Mouse (Mus musculus) gastrocnemius, adult 2 months (tissue): ENCODE results near the gene Awat1. TPM values are rescaled to one million over a fixed set of nuclear protein-coding genes. Genes with fewer than 3 reads are reported as not detected.
A peak's percentile ranks its signal among the peaks of the same experiment; 100 is the strongest.

Experiments used
- DNase-seq: peaks from one replicate; pipeline ENCODE4 v3.0.0; 2022
- H3K27ac ChIP-seq: fragments of 200-600 bp; 2 replicates; pipeline ENCODE4 v1.8.1; 2022; ENCODE audit warnings: mild to moderate bottlenecking
- H3K4me3 ChIP-seq: fragments of 200-600 bp; 2 replicates; pipeline ENCODE4 v1.8.1; 2022; ENCODE audit warnings: mild to moderate bottlenecking, moderate library complexity
- CTCF ChIP-seq: fragments of 200-600 bp; IDR thresholded peaks from 2 replicates; pipeline ENCODE4 v1.8.1; 2022; ENCODE audit warnings: antibody characterized with exemption, mild to moderate bottlenecking, moderate library complexity
- intact Hi-C: fragments of 180-260 bp; cut with DNase I; formaldehyde crosslinking; loops from one replicate; pipeline ENCODE4 v1.15.1; 2025
- long read RNA-seq, 2 experiments: library from polyadenylated mRNA; stranded (forward); transcript quantifications; one replicate each; pipeline ENCODE4 v2.0.0; 2021
- total RNA-seq, 2 experiments: library from RNA; stranded (reverse); gene quantifications; 2 replicates each; pipeline ENCODE4 v1.2.3; 2021

Awat1 gene
- total RNA-seq, result not detected
- long read RNA-seq, experiment 1, result 0 reads
- long read RNA-seq, experiment 2, result 0 reads

DNA sequence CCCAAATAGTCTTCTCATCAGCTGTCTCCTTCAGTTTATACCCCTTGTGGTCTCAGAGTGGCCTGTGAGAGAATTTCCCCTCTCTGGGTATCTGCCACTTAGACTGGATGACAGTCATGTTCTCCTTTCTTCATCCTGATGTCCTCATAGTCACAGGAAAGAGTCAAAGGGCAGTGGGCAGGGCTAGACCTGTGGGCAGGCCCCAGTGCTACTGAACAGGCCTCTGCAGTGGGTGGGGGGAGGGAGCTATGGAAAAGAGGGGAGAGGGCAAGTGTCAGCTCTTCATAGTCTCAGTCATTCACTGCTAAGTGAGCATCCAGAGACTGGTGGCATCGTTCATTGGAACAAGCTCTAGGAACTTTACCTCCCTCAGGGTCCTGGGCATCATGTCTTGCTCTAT, at the start of gene Awat1:
Gene Awat1, plus strand, starts transcription at position 301 of the 400 bp plus-strand sequence.
- H3K27ac ChIP-seq, result no peak within 1 kb of the TSS
- TF ChIP-seq CTCF, result no peak
- no peak within 1 kb of the TSS for H3K4me3 ChIP-seq
- intact Hi-C loops, result no loop called here
- DNase-seq, result no peak

- Histone ChIP-seq H3K4me3 (no peak within 1 kb of the TSS), H3K27ac (no peak within 1 kb of the TSS)
- intact Hi-C loops, result no loop called here
- DNase-seq, result no peak
- no peak for TF ChIP-seq CTCF
Observed at GRCm38 (mm10) chrX:100524471-100524870, 47.6 kb upstream of the Awat1 start, which contains the start of gene Dgat2l6. TSS of gene Dgat2l6 (plus strand) at chrX:100524838.

DNA sequence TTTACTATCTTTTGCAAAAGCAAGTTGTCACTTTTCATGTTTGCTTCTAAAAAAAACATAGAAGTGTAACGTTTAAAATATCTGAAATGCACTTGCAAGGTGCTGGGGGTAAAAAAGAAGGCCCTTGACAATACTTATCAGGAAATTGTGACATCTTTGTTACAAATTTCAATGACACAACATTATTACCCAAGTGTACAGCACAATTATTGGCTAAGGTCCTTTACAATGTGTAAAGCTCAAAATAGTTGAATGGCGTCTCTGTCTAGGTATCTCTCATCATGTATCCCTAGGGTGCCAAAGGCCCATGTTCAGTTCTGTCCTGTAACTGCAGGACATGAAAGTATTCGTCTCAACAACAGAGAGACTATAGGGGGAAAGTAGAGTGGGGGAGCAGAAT, 16.0 kb upstream of the Awat1 start:
- no peak for TF ChIP-seq CTCF
- Histone ChIP-seq H3K27ac (no peak overlapping the region), H3K4me3 (no peak overlapping the region)
- DNase-seq, result no peak
- intact Hi-C loops, result no loop called here

DNA sequence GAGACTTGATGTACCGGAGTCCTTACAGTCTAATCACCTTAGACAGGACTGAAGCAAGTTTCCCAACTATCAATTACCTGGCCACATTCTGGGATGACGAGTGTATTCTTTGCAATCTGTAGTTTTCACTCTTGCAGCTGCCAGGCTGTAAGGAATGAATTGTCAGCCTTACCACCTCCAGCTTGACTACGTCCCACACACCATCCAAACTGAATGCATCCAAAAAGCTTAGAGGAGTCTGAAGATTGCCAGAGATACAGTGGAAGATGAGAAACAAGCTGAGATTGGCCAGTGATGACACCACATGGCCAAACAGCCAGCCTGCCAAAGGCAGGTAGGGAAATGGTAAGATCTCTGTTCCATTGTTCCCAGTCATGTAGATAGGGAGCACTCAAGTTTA, 6.4 kb upstream of the Awat1 start:
- H3K27ac ChIP-seq, result no peak overlapping the region
- H3K4me3 ChIP-seq, result no peak overlapping the region
- intact Hi-C loops, result no loop called here
- no peak for TF ChIP-seq CTCF
- DNase-seq, result no peak

DNA sequence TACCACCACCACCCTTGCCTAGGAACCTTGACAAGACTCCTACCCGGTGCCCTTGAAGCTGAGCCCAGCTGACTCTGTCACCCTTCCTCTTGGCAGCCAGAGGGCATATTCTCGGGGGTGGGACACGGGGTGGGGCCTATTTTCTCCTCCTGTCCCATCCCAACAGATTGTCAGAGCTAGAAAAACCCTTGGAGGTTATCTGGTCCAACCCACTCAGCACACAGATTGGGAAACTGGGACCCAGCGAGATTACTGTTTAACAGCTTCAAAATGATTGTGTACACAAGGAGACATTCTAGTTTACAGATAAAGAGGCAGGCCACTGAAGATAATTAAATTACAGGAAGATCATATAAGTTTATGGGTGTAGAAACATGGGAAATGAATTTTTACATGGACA, 22.7 kb downstream of the Awat1 start, which contains the start of gene P2ry4:
Gene P2ry4, minus strand, starts transcription at position 79 of the 400 bp plus-strand sequence.
- Histone ChIP-seq H3K27ac (no peak within 1 kb of the TSS), H3K4me3 (no peak within 1 kb of the TSS)
- no peak for DNase-seq
- intact Hi-C loops, result no loop called here
- TF ChIP-seq CTCF, result no peak

- TF ChIP-seq CTCF, result peak; percentile 44
- intact Hi-C loops, result no loop called here
- peak; percentile 30 for DNase-seq
- Histone ChIP-seq H3K27ac (no peak overlapping the region), H3K4me3 (no peak overlapping the region)
Observed at GRCm38 (mm10) chrX:100597439-100597838, 25.4 kb downstream of the Awat1 start.

- no peak for DNase-seq
- no peak for TF ChIP-seq CTCF
- no peak overlapping the region for H3K27ac ChIP-seq
- H3K4me3 ChIP-seq, result no peak overlapping the region
- intact Hi-C loops, result no loop called here
Observed at GRCm38 (mm10) chrX:100599755-100600154, 27.7 kb downstream of the Awat1 start.

DNA sequence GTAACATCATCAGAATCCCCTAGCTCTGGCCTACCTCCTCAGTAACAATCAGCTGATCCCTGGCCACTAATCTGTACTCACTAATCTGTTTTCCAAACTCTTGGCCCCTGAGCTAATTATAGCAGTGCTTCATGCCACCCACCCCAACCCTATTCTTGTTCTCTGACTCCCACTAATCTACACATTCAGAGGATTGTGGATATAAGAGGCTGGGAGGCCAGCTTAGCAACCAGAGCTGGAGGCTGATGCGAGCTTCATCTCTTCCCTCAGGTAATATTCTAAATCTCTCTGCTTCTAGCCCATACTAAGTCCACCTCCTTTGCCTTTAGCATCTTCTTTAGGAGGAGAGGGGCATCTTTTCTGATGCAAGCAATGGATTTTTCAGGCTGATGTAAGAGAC, 33.3 kb downstream of the Awat1 start, which contains the start of gene Arr3:
Gene Arr3, plus strand, starts transcription at position 184 of the 400 bp plus-strand sequence.
- Histone ChIP-seq H3K27ac (no peak within 1 kb of the TSS), H3K4me3 (no peak within 1 kb of the TSS)
- intact Hi-C loops, result no loop called here
- DNase-seq, result no peak
- no peak for TF ChIP-seq CTCF

GRCm38 (mm10) chrX:100618488-100618887, 46.4 kb downstream of the Awat1 start:
- TF ChIP-seq CTCF, result no peak

DNA sequence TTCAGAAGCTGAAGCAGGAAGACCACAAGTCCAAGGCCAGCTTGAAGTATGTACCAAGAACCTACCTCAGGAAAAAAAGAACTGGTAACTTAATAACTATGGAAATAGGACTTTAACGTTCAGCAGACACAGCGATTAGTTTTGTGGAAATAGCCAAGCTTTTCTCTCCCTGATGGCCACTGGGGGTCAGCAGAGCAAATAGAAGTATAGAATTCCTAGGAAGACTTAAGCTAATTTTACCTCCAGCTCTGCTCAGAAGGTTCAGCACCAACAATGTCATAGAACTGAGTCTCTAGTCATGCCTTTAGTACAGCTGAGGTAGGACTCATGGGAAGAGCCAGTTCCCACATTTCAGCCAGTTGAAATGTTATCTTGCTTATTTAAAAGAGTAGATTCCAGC, 49.3 kb downstream of the Awat1 start:
- DNase-seq, result no peak
- peak; percentile 34; the same call in 1 of the 2 replicates for TF ChIP-seq CTCF
- Histone ChIP-seq H3K27ac (no peak overlapping the region), H3K4me3 (no peak overlapping the region)
- intact Hi-C loops, result loop anchor here (10.0 kb wide), 1 partner anchor 113 kb away; no protein-coding TSS in a partner anchor

More at GRCm38 (mm10) chrX:100618488-100618887, 46.4 kb downstream of the Awat1 start:
- H3K4me3 ChIP-seq, result no peak overlapping the region
- intact Hi-C loops, result no loop called here
- H3K27ac ChIP-seq, result no peak overlapping the region
- DNase-seq, result no peak

- H3K4me3 ChIP-seq, result no peak overlapping the region
- DNase-seq, result no peak
- intact Hi-C loops, result loop anchor here (10.0 kb wide), 1 partner anchor 111 kb away; no protein-coding TSS in a partner anchor
- TF ChIP-seq CTCF, result no peak
- H3K27ac ChIP-seq, result no peak overlapping the region
Observed at GRCm38 (mm10) chrX:100624242-100624641, 52.2 kb downstream of the Awat1 start.

DNA sequence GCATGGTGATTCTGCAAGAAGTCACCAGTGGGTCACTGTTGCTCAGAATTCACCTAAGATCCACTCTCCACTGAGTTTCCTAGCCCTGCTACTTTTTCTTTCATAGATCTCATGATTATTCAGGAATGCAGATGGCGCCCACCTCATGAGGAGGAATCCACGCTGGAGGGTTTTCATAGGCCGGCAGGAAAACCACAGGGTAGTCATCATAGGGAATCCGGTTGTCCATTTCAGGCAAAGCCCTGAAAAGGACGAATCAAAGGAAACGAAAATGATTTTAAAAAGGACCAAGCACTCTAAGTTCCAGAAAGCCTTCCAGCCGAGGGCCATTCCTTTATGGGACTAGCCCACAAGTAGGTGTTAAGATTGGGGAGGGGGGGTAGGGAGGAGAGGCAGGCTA, 53.1 kb downstream of the Awat1 start:
- intact Hi-C loops, result loop anchor here (10.0 kb wide), 1 partner anchor 110 kb away; no protein-coding TSS in a partner anchor
- DNase-seq, result no peak
- H3K27ac ChIP-seq, result peak overlapping the region; percentile 90
- no peak for TF ChIP-seq CTCF
- H3K4me3 ChIP-seq, result peak overlapping the region; percentile 77

DNA sequence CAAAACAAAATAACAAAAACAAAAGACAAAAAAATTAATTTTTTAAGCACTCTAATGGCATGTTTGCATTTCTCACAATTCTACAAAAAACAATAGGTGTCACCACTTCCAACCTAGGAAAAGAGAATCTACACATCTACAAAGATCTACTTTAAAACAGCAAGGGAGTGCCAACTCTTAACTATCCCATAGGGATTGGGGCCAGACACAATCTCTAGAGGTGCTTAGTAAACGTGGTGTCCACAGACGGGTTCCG, 53.4 kb downstream of the Awat1 start, which contains the start of gene Kif4:
Gene Kif4, plus strand, starts transcription at position 192 of the 256 bp plus-strand sequence.
- no peak for TF ChIP-seq CTCF
- peak within 1 kb of the TSS; percentile 77 for H3K4me3 ChIP-seq
- intact Hi-C loops, result loop anchor here (10.0 kb wide), 1 partner anchor 109 kb away; no protein-coding TSS in a partner anchor
- DNase-seq, result no peak
- H3K27ac ChIP-seq, result peak within 1 kb of the TSS; percentile 90
